Mouse (Mus musculus) megakaryocyte, embryonic 14.5 days (primary cell): ENCODE data around the gene Esrp2.

Experiments used
- FLI1 ChIP-seq: IDR thresholded peaks from 2 replicates; pipeline ENCODE4 v1.6.1; 2012; ENCODE audit warnings: low read length, inconsistent platforms, mixed read lengths
- GATA1 ChIP-seq: IDR thresholded peaks from 3 replicates; pipeline ENCODE4 v1.6.1; 2012; ENCODE audit warnings: mixed read lengths, low read length, inconsistent platforms, borderline replicate concordance

- no peak for TF ChIP-seq GATA1
- TF ChIP-seq FLI1, result no peak
Observed at GRCm38 (mm10) chr8:106176891-106177290, 40.1 kb upstream of the Esrp2 start.
